Mouse (Mus musculus) stomach, embryonic 14.5 days (tissue): ENCODE results near the gene Zfp65. TPM values are rescaled to one million over a fixed set of nuclear protein-coding genes. Genes with fewer than 3 reads are reported as not detected.
"Not testable (repeated sequence)": the region's sequence is repeated elsewhere in the genome, so short reads cannot be mapped to it uniquely, and the experiment has no call there.

Experiments
- ATAC-seq: fragments of 200-750 bp; cut with Nextera tagmentation; 2 replicates; pipeline ENCODE4 v1.8.0; 2017; ENCODE audit warnings: low read depth, moderate TSS enrichment; ENCODE audit not compliant: insufficient number of reproducible peaks, insufficient read depth, low FRiP score
- H3K27ac ChIP-seq: fragments of 300-500 bp; sonication (generic); 2 replicates; pipeline ENCODE4 v1.5.1; 2014; ENCODE audit warnings: mild to moderate bottlenecking, low read length, moderate library complexity, mixed read lengths
- H3K27me3 ChIP-seq: fragments of 300-500 bp; sonication (generic); 2 replicates; pipeline ENCODE4 v1.6.1; 2014; ENCODE audit warnings: low read length, control low read depth, mixed read lengths; ENCODE audit not compliant: control insufficient read depth, insufficient read depth
- H3K36me3 ChIP-seq: fragments of 300-500 bp; sonication (generic); 2 replicates; pipeline ENCODE4 v1.6.1; 2014; ENCODE audit warnings: mild to moderate bottlenecking, control low read depth, low read length, moderate library complexity, mixed read lengths; ENCODE audit not compliant: control insufficient read depth, insufficient read depth
- H3K4me1 ChIP-seq: fragments of 300-500 bp; sonication (generic); 2 replicates; pipeline ENCODE4 v1.6.1; 2014; ENCODE audit warnings: low read length, control low read depth, mixed read lengths; ENCODE audit not compliant: control insufficient read depth, insufficient read depth
- H3K4me2 ChIP-seq: fragments of 300-500 bp; sonication (generic); replicated peaks from 2 replicates; pipeline ENCODE4 v1.6.1; 2014; ENCODE audit warnings: low read depth, low read length, control low read depth
- H3K4me3 ChIP-seq: fragments of 300-500 bp; sonication (generic); 2 replicates; pipeline ENCODE4 v1.5.1; 2014; ENCODE audit warnings: low read depth, low read length, control low read depth
- H3K9ac ChIP-seq: fragments of 300-500 bp; sonication (generic); replicated peaks from 2 replicates; pipeline ENCODE4 v1.6.1; 2014; ENCODE audit warnings: low read depth, mild to moderate bottlenecking, control low read depth, low read length, moderate library complexity, mixed read lengths
- H3K9me3 ChIP-seq: fragments of 300-500 bp; sonication (generic); 2 replicates; pipeline ENCODE4 v1.6.1; 2016; ENCODE audit warnings: low read depth, low read length, control low read depth; ENCODE audit not compliant: control insufficient read depth
- WGBS: fragments of 180-500 bp; shearing (Covaris S2); extraction: QIAGEN DNeasy Blood & Tissue Kit; methylation state at CpG from one replicate; pipeline ENCODE4 v1.1.7; 2014; 5-methylcytosine and 5-hydroxymethylcytosine counted together
- polyA plus RNA-seq: library from polyadenylated mRNA; unstranded; fragments of >200 nt; fragmentation: Nextera tagmentation; extraction: Ambion mirVana; gene quantifications from 2 replicates; pipeline ENCODE4 v1.2.1, GENCODE M21; 2014

The Zfp65 gene
- polyA plus RNA-seq, 1 experiment from 2014 or later, result 5.0 TPM

DNA sequence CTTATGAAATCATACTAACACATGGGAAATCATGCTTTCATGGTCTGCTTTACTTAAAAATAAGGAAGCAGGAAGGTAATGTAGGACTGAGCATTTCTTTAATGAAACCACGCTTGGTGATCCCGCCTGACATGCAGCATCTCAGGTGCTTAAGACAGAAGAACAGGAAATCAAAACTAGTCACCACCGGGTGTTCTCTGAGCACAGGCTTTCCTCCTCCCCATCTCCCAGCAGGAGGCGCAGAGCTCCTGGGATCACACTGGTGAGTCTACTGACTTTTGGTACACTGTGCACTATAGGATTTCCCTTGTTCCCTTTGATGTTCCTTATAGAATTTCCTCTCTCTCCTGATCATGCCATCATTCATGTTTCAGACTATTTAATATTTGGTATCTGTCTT is 468 bp upstream of the Zfp65 start:
- WGBS, result 37% methylated on average over 4 of the region's 4 CpGs
- ATAC-seq, result peak; percentile 83
- H3K27ac ChIP-seq, H3K36me3 ChIP-seq, H3K4me1 ChIP-seq, H3K9ac ChIP-seq, H3K27me3 ChIP-seq: not testable (repeated sequence)
- peak overlapping the region; percentile 47 for H3K4me2 ChIP-seq
- H3K4me3 ChIP-seq, result peak overlapping the region; percentile 52
- H3K9me3 ChIP-seq, result peaks cover 11% of the 10 kb centered on the region; the same call in 1 of the 2 replicates

DNA sequence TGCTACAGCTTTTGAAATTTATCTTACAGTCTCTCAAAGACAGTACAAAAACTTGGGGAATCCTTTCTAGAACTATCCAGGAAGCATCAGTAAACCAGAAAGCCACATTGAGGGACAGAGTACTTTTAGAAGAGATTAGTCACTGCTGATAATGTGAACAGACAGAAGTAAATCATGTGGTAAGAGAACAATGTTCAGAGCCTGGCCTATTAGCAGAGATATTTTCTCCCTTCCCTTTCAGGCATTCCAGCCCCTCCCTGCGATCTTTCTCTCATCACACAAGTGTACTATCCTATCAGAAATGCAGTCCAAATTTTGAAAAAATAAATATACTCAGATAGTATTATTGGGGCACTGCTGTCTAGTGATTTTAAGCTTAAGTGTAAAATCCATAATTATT is 867 bp downstream of the Zfp65 start:
- peak overlapping the region; percentile 47 for H3K4me2 ChIP-seq
- no peaks in the 10 kb centered on the region for H3K36me3 ChIP-seq
- no peak overlapping the region for H3K27ac ChIP-seq
- no peaks in the 10 kb centered on the region for H3K9me3 ChIP-seq
- ATAC-seq, result no peak
- no peaks in the 10 kb centered on the region for H3K27me3 ChIP-seq
- peak overlapping the region; percentile 52 for H3K4me3 ChIP-seq
- 67% methylated on average over 1 of the region's 1 CpGs for whole genome bisulfite sequencing
- peak overlapping the region; percentile 67; the same call in 1 of the 2 replicates for H3K9ac ChIP-seq
- H3K4me1 ChIP-seq, result 0 out of 2 replicates have a peak, but pooled peaks cover 3% of the 10 kb centered on the region

DNA sequence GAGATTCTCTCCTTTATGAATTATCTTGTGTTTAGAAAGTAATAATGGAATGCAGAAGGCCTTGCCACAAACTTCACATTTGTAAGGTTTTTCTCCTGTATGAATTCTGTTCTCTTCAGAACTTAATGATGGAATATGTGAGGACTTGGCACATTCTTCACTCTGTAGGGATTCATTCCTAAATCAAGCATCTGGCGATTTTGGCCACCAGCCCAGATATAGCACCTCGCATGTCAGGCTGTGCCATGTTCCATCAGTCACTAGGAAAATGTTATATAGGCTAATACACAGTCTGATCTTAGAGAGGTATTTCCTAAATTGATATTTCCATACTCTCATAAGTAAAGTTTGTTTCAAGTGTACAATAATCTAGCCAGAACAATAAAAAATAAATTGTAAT is 3.6 kb downstream of the Zfp65 start:
- not testable (repeated sequence) for H3K27ac ChIP-seq, H3K4me2 ChIP-seq, H3K27me3 ChIP-seq, H3K4me1 ChIP-seq, H3K9ac ChIP-seq, H3K9me3 ChIP-seq, H3K4me3 ChIP-seq, ATAC-seq, H3K36me3 ChIP-seq
- WGBS, result 75% methylated on average over 2 of the region's 2 CpGs

DNA sequence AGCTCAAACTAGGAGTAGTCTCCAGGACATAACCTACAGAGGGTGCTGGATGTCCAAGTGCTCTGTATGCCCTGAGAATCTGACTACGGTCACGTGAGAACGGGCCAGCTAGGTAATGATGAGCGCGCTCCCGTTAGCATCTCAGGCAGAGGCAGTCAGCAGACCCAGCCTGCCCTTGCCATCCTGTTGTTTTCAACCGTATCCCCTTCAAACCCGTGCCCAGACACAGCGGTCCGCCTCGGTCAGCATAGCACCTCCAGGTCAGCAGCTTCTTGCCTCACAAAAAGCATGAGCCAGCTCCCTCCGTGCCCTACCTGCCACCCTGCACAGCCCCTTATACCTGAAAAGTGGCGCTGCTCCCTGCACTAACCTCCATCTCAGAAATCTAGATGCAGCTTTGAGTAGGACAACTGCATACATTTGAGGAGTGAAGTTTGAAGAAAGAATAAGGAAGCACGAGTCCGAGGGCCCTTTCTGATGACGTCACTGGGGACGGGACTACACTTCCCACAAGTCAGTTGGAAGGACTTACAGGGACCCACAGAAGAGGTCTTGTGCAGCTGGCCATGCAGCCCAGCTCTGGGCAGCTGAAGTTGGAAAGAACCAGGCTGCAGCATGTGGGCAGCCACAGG is 5.0 kb downstream of the Zfp65 start:
- Histone ChIP-seq H3K9ac (peak overlapping the region; percentile 81), H3K27ac (peak overlapping the region; percentile 62; the same call in 1 of the 2 replicates), H3K9me3 (no peaks in the 10 kb centered on the region), H3K36me3 (no peaks in the 10 kb centered on the region), H3K4me3 (peak overlapping the region; percentile 83), H3K4me1 (0 out of 2 replicates have a peak, but pooled peaks cover 5% of the 10 kb centered on the region), H3K4me2 (peak overlapping the region; percentile 57), H3K27me3 (no peaks in the 10 kb centered on the region)
- ATAC-seq, result peak; percentile 93
- WGBS, result under 1% methylated on average over 17 of the region's 17 CpGs

DNA sequence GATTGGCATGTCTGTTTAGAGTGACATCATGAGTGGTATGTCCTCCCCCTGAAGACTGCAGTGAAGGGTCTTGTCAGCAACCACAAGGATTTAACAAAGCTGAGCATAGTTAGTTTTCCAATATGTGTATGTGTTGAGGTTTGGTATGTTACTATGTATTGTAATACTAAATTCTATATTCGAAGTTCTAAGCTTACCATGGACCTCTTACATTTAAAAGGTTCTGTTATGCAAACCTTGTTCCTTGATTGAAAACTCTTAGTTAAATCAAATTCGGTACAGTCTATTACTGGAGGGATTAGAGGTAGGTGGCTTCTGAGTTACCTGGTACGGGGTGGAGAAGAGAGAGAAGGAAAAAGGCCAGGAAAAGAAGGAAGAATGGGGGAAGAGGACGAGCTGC is 42.0 kb downstream of the Zfp65 start, which contains the start of gene Zfp738:
Zfp738 (minus strand) TSS at position 101 of the 400 bp plus-strand sequence.
- Histone ChIP-seq H3K27ac (no peak within 1 kb of the TSS), H3K9me3 (no peaks in the 10 kb centered on the region), H3K36me3 (no peaks in the 10 kb centered on the region), H3K4me3 (no peak within 1 kb of the TSS), H3K9ac (no peak within 1 kb of the TSS), H3K27me3 (no peaks in the 10 kb centered on the region), H3K4me1 (no peaks in the 10 kb centered on the region), H3K4me2 (no peak within 1 kb of the TSS)
- ATAC-seq, result no peak
- WGBS, result 81% methylated on average over 4 of the region's 4 CpGs

DNA sequence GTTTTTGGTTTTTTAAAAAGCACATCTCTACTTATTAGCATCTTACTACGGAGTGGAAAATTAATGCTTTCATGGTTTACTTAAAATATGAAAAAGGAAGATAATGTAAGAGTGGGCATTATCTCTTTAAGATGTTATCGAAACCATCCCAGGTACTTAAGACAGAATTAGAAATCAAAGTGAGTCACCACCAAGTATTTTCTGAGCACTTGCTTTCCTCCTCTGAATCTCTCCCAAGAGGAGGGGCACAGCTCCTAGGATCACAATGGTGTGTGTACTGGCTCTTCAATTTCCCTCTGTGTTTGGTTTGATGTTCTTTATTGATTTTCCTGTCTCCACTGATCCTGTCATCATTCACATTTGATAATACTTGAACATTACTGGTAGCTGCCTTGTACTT is 45.1 kb downstream of the Zfp65 start:
- H3K27me3 ChIP-seq, ATAC-seq, H3K9me3 ChIP-seq, H3K4me1 ChIP-seq, H3K27ac ChIP-seq, H3K36me3 ChIP-seq: not testable (repeated sequence)
- peak overlapping the region; percentile 57; the same call in 1 of the 2 replicates for H3K9ac ChIP-seq
- peak overlapping the region; percentile 67 for H3K4me3 ChIP-seq
- H3K4me2 ChIP-seq, result peak overlapping the region; percentile 31; the same call in 1 of the 2 replicates
- WGBS, result 75% methylated on average over 2 of the region's 2 CpGs

DNA sequence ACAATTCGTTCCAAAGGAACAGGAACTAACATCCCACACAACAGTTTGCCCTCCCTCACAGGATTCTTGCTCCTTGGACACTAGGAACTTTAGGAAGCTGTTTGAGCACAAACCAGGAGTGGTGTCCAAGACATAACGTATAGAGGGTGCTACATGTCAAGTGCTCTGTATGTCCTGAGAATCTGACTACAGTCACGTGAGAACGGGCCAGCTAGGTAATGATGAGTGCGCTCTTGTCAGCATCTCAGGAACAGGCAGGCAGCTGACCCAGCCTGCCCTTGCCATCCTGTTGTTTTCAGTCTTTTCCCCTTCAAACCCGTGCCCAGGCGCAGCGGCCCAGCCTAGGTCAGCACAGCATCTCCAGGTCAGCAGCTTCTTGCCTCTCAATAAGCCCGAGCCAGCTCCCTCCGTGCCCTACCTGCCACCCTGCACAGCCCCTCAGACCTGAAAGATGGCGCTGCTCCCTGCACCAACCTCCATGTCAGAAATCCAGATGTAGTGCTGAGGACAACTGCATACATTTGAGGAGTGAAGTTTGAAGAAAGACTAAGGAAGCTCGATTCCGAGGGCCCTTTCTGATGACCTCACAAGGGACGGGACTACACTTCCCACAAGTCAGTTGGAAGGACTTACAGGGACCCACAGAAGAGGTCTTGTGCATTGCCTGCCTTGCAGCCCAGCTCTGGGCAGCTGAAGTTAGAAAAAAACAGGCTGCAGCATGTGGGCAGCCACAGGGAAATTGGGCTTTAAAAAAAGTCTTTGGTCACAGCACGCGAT is 45.8 kb downstream of the Zfp65 start:
- peak overlapping the region; percentile 59 for H3K4me2 ChIP-seq
- not testable (repeated sequence) for H3K4me1 ChIP-seq, H3K27me3 ChIP-seq, H3K27ac ChIP-seq, H3K36me3 ChIP-seq, H3K9me3 ChIP-seq
- H3K9ac ChIP-seq, result peak overlapping the region; percentile 57
- 14% methylated on average over 16 of the region's 16 CpGs for WGBS
- peak; percentile 100 for ATAC-seq
- H3K4me3 ChIP-seq, result peak overlapping the region; percentile 67

DNA sequence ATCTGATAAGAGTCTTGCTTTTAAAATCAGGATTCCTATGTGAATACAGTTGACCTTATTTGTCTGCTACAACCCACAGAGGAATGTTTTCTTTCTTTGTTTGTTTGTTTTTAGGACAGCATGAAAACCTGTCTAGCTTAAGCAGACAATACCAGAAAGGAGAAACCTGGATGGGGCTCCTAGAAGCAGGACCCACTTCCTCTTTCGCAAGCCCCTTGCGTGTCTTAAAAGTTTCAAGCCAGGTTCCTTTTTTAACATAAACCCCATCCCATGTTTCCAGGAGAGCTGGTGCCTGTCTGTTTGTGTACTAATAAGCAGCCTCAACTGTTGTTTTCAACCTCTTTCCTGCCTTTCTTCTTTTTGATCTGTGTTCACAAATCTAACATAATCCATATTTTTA is 54.1 kb downstream of the Zfp65 start:
- no peak overlapping the region for H3K9ac ChIP-seq
- H3K4me2 ChIP-seq, result no peak overlapping the region
- no peaks in the 10 kb centered on the region; the same call in 1 of the 2 replicates for H3K36me3 ChIP-seq
- H3K4me3 ChIP-seq, result no peak overlapping the region
- H3K27me3 ChIP-seq, result no peaks in the 10 kb centered on the region
- ATAC-seq, result no peak
- H3K4me1 ChIP-seq, result no peaks in the 10 kb centered on the region
- WGBS, result 95% methylated on average over 2 of the region's 2 CpGs
- H3K9me3 ChIP-seq, result no peaks in the 10 kb centered on the region
- no peak overlapping the region for H3K27ac ChIP-seq
